Mouse (Mus musculus) erythroblast, embryonic 14.5 days (primary cell): ENCODE results near the gene Pnrc2. TPM values are rescaled to one million over a fixed set of nuclear protein-coding genes. Genes with fewer than 3 reads are reported as not detected.

ENCODE experiments used
- H3K27me3 ChIP-seq: 2 replicates; pipeline ENCODE4 v1.6.1; 2012; ENCODE audit warnings: inconsistent platforms; ENCODE audit not compliant: control insufficient read depth
- H3K36me3 ChIP-seq: 2 replicates; pipeline ENCODE4 v1.6.1; 2012; ENCODE audit warnings: mild to moderate bottlenecking, inconsistent platforms; ENCODE audit not compliant: control insufficient read depth
- H3K4me1 ChIP-seq: 2 replicates; pipeline ENCODE4 v1.6.1; 2012; ENCODE audit warnings: inconsistent platforms; ENCODE audit not compliant: control insufficient read depth
- H3K4me3 ChIP-seq: replicated peaks from 2 replicates; pipeline ENCODE3; 2012; ENCODE audit warnings: moderate library complexity, mild to moderate bottlenecking, inconsistent platforms
- H3K9me3 ChIP-seq: 2 replicates; pipeline ENCODE4 v1.6.1; 2012; ENCODE audit warnings: low read length, inconsistent platforms, mixed read lengths; ENCODE audit not compliant: control insufficient read depth
- GATA1 ChIP-seq: IDR thresholded peaks from 2 replicates; pipeline ENCODE4 v1.6.1; 2012; ENCODE audit warnings: low read length, inconsistent platforms, mixed read lengths
- TAL1 ChIP-seq: IDR thresholded peaks from 3 replicates; pipeline ENCODE4 v1.6.1; 2012; ENCODE audit warnings: low read length, inconsistent platforms, mixed read lengths
- polyA plus RNA-seq: library from polyadenylated mRNA; stranded (reverse); fragments of >175 nt; gene quantifications from 2 replicates; pipeline ENCODE4 v1.2.3, GENCODE M21; 2012

The Pnrc2 gene
- 0.66 and 1.0 TPM in 2 replicates for polyA plus RNA-seq

DNA sequence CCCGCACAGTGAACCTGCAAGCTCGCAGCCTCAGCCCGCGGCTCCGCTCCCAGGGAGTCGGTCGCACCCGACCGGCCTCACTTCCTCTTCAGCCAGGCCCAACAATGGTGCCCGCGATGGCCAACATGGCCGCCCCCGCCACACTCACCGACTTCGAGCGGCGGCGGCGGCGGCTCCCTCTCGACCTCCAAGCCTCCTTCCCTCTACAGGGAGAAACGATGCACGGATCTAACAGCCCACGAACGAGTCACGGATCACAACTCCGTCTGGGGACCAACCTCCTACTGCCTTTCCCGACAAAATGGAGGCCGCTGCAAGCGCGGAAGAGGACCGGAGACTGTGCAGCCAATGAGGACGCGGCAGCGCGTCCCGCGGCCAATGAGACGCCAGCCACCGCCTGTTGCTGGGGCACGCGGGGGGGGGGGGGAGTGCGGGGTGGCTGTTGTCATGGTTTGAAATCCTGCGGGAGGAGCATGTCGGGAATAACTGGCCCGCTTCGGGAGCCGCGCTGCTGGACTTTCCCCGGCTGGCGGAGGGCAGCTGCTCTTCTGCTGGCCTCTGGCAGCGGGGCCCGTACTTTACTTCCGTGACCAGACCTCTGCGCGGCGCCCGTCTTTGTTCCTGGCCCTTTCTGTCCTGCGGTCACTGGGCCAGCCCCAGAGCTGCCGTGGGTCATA lies at the start of gene Pnrc2:
Pnrc2 (minus strand) TSS at position 325 of the 677 bp plus-strand sequence.
- H3K27me3 ChIP-seq = no peaks in the 10 kb centered on the region
- peak within 1 kb of the TSS; percentile 95 for H3K4me3 ChIP-seq
- H3K36me3 ChIP-seq = peaks cover 55% of the 10 kb centered on the region
- H3K4me1 ChIP-seq = peaks cover 64% of the 10 kb centered on the region
- TF ChIP-seq TAL1 = no peak
- TF ChIP-seq GATA1 = no peak
- no peaks in the 10 kb centered on the region for H3K9me3 ChIP-seq

DNA sequence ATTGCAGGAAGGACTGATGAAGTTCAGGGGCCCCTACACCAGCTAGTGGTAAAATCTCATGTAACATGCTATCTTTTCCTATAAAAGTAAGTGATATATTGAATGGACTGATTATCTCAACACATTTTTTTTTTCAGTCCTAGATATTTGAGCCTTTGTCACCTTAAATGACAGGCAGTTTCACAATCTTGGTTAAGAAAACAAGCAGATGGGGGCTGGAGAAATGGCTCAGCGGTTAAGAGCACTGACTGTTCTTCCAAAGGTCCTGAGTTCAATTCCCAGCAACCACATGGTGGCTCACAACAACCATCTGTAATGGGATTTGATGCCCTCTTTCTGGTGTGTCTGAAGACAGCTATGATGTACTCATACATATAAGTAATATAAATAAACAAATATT lies 48.5 kb upstream of the Pnrc2 start:
- peaks cover 32% of the 10 kb centered on the region for H3K4me1 ChIP-seq
- no peaks in the 10 kb centered on the region; the same call in 1 of the 2 replicates for H3K9me3 ChIP-seq
- peak overlapping the region; percentile 73 for H3K4me3 ChIP-seq
- no peak for TF ChIP-seq TAL1
- TF ChIP-seq GATA1 = no peak
- H3K36me3 ChIP-seq = peaks cover 36% of the 10 kb centered on the region
- H3K27me3 ChIP-seq = no peaks in the 10 kb centered on the region

DNA sequence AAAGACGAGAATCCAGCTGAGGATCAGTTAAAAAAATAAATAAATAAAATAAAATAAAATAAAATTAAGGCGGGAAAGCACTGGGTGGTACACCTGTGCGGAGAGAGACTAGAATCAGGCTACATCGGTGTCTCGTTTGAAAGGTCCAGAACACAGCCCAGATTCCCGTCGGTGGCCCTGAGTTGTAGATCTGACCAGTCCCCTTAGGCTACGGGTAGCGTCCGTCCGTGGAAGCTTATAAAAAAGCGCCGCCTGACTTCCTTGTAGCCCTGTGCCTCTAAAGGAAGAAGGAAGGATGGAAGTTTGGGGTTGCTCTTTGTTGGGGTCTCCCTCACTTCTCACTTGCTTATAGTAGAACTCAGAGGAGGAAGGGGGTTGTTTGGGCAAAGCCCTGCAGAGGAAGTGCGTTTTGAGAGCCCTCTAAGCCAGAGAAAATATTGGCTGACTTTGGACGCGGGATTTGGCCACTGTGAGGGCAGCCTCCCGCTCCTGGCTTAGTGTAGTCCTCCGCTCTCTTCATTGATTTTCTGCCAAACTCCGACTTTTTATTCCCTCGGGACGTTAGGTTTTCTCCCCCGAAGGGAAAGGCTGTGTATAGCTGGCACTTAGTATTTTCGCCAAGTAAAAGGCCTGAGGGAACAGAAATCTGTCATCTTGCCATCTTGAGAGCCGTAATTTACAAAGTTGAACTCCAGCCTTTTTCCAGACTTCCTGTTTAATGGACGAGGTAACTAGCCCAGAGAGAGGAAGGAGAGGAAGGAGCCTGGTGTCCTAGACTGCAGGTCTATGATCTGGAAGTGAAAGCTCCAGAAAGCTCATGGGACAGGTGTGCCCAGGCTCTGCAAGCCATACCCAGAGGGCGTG lies 47.8 kb upstream of the Pnrc2 start:
- no peaks in the 10 kb centered on the region for H3K27me3 ChIP-seq
- TF ChIP-seq TAL1 (no peak), GATA1 (no peak)
- no peaks in the 10 kb centered on the region; the same call in 1 of the 2 replicates for H3K9me3 ChIP-seq
- H3K36me3 ChIP-seq = peaks cover 40% of the 10 kb centered on the region
- peaks cover 26% of the 10 kb centered on the region for H3K4me1 ChIP-seq
- H3K4me3 ChIP-seq = peak overlapping the region; percentile 73

DNA sequence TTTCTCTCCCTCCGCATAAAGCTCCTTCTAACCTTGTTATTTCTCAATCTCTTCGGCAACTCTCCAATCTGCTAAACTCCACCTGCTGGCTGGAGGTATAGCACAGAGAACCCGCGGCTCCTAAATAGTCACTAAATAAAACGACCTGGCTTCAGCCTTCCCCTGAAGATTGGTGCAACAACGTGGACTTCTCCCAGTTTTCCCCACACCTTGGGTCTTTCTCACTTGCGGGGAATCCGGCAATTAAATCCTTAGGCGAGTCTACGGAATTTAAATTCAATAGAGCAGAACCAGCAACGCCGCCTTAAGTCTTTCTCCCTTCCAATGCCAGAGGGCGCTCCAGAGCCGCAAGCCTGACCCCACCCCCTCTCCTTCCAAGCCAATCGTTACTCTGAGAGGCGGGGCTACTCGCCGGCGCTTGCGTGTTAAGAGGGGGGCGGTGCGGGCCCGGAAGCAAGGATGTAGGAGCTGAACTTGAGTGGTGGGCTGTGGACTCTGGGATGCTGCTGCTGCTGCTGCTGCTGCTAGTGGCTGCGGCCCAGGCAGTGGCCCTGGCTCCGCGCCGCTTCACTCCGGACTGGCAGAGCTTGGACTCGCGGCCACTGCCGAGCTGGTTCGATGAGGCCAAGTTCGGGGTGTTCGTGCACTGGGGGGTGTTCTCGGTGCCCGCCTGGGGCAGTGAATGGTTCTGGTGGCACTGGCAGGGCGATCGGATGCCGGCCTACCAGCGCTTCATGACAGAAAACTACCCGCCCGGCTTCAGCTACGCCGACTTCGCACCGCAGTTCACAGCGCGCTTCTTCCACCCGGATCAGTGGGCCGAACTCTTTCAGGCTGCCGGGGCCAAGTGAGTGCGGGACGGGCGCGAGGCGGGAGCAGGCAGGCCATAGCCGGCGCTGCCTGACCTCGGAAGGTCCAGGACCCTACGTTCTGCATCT lies 46.9 kb upstream of the Pnrc2 start, which contains the start of gene Fuca1:
Fuca1 (plus strand) TSS at position 432 of the 938 bp plus-strand sequence.
- H3K9me3 ChIP-seq = no peaks in the 10 kb centered on the region; the same call in 1 of the 2 replicates
- peaks cover 31% of the 10 kb centered on the region for H3K36me3 ChIP-seq
- no peak for TF ChIP-seq GATA1
- no peak for TF ChIP-seq TAL1
- peak within 1 kb of the TSS; percentile 73 for H3K4me3 ChIP-seq
- peaks cover 17% of the 10 kb centered on the region for H3K4me1 ChIP-seq
- no peaks in the 10 kb centered on the region for H3K27me3 ChIP-seq

DNA sequence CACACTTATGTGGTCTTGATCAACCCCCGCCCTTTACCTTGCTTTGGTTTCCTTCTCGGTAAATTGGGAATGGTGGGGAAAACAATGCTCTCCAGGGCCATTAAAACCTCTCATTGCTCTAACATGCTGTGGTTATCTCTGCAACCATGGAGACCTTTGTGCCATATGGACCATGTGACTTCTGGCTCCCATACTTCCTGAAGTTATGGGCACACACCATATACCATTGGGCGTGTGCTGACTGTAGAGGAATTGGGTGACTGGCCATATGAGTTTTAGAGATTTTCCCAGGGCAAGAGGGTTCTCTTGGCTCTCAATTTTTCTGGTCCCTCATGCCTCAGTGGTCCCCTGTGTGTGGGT lies 45.6 kb upstream of the Pnrc2 start:
- Histone ChIP-seq H3K36me3 (peaks cover 21% of the 10 kb centered on the region), H3K4me1 (peaks cover 17% of the 10 kb centered on the region), H3K27me3 (no peaks in the 10 kb centered on the region), H3K4me3 (no peak overlapping the region), H3K9me3 (no peaks in the 10 kb centered on the region; the same call in 1 of the 2 replicates)
- TF ChIP-seq TAL1 (no peak), GATA1 (no peak)

DNA sequence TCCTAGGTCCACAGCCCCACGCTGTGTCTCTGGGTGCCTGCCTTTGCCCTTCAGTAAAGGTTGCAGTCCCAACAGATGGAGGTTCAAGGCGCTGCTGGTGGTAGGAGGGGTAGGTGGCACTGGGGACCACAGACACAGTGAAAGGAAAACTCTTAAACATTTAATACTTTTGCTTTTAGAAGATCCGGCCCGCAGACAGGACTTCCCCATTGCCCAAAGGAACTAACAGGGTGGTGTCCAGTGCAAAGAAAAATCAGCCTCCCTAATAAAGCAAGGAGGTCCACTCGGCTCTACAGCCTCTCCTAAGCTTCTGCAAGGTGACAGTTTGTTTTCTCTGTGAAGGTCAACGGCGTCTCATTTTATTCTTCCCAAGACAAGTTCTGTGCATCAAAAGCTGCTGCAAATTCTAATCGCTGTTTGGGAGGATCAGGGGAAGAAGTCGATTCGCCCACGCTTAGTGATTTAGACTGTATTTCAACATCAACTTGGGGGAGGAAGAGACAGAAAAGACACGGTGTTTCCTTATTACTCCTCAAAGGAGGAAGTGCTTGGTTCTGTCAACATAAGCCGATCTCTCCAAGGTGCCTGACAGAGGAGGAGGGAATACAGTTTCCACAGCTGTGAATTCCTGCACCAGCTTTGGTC lies 45.1 kb upstream of the Pnrc2 start:
- Histone ChIP-seq H3K4me1 (peaks cover 19% of the 10 kb centered on the region), H3K36me3 (peaks cover 19% of the 10 kb centered on the region), H3K9me3 (no peaks in the 10 kb centered on the region; the same call in 1 of the 2 replicates), H3K4me3 (no peak overlapping the region), H3K27me3 (no peaks in the 10 kb centered on the region)
- no peak for TF ChIP-seq GATA1
- no peak for TF ChIP-seq TAL1

DNA sequence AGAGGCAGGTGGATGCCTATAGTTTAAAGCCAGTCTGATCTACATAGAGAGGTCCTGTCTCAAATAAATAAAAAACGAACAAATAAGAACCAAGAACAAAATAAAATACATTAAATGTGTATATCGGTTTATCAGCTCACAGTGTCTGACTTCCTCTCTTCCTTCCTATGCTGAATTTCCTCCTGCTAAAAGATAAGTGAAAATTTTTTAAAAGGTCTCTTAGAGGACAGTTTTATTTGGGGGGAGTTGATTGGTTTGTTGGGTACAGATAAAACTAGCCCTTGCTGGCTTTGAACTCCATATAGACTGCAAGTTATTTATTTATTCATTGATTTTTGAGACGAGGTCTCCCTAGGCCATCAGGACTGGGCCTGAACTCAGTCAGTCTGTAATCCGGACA lies 39.8 kb upstream of the Pnrc2 start:
- Histone ChIP-seq H3K36me3 (peaks cover 8% of the 10 kb centered on the region), H3K4me3 (no peak overlapping the region), H3K4me1 (peaks cover 37% of the 10 kb centered on the region), H3K27me3 (no peaks in the 10 kb centered on the region), H3K9me3 (no peaks in the 10 kb centered on the region)
- no peak for TF ChIP-seq TAL1
- TF ChIP-seq GATA1 = no peak

DNA sequence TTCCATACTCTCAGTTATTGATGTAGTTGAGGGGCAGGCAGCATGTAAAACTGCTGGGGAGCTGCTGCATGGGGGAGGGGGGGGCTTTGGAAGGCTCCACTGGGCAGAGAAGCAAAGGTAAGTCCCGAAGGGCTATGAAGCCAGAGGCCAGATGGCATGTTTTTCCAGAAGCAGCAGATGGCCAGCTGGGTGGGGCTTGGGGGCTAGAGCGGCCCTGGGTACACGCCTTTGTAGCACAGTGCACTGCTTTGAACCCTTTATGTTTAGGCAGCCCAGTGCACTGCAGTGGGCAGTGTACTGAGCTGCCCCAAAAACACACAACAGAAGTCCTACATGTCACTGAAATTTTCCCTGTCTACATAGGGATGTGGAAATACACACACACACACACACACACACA lies 39.2 kb upstream of the Pnrc2 start:
- no peak overlapping the region for H3K4me3 ChIP-seq
- no peak for TF ChIP-seq TAL1
- no peak for TF ChIP-seq GATA1

More for the DNA sequence above, 39.2 kb upstream of the Pnrc2 start:
- peaks cover 8% of the 10 kb centered on the region for H3K36me3 ChIP-seq
- no peaks in the 10 kb centered on the region for H3K27me3 ChIP-seq
- H3K9me3 ChIP-seq = no peaks in the 10 kb centered on the region
- H3K4me1 ChIP-seq = peaks cover 38% of the 10 kb centered on the region
